Mouse (Mus musculus) myocyte (in vitro differentiated cells): ENCODE results near the gene Rnf186. TPM values are rescaled to one million over a fixed set of nuclear protein-coding genes. Genes with fewer than 3 reads are reported as not detected.

ENCODE experiments used
- H3K27me3 ChIP-seq: one replicate; pipeline ENCODE4 v1.6.1; 2011; ENCODE audit not compliant: control insufficient read depth, insufficient read depth, insufficient read length
- H3K36me3 ChIP-seq: one replicate; pipeline ENCODE4 v1.6.1; 2011; ENCODE audit not compliant: control insufficient read depth, insufficient read depth
- H3K4me2 ChIP-seq: one replicate; pipeline ENCODE4 v1.6.1; 2011; ENCODE audit warnings: low read depth, control low read depth
- H3K4me3 ChIP-seq: one replicate; pipeline ENCODE4 v1.5.1; 2011; ENCODE audit warnings: mild to moderate bottlenecking, control low read depth, moderate library complexity
- H3K79me2 ChIP-seq: one replicate; pipeline ENCODE4 v1.6.1; 2011; ENCODE audit not compliant: control insufficient read depth, insufficient read depth
- H3ac ChIP-seq: one replicate; pipeline ENCODE4 v1.6.1; 2011; ENCODE audit not compliant: control insufficient read depth, insufficient read length
- CEBPB ChIP-seq: IDR thresholded peaks from 2 replicates; pipeline ENCODE4 v1.6.1; 2011; ENCODE audit warnings: mild to moderate bottlenecking, moderate library complexity; ENCODE audit not compliant: poor library complexity, insufficient read depth, severe bottlenecking
- E2F4 ChIP-seq: IDR thresholded peaks from one replicate; pipeline ENCODE4 v1.6.1; 2011; ENCODE audit warnings: mild to moderate bottlenecking, control low read depth, moderate library complexity; ENCODE audit not compliant: insufficient read depth
- MAX ChIP-seq: IDR thresholded peaks from one replicate; pipeline ENCODE4 v1.6.1; 2011; ENCODE audit warnings: low read depth, mild to moderate bottlenecking, control low read depth
- MYOD1 ChIP-seq, 3 experiments: IDR thresholded peaks; one replicate each; pipeline ENCODE4 v1.6.1; 2011; ENCODE audit warnings: control low read depth in 2 of 3, low read depth in 2 of 3, mild to moderate bottlenecking in 2 of 3, moderate library complexity in 1 of 3; ENCODE audit not compliant: insufficient read length in 2 of 3, control insufficient read depth in 1 of 3
- MYOG ChIP-seq, 3 experiments: IDR thresholded peaks; one replicate each; pipeline ENCODE4 v1.6.1; 2011; ENCODE audit warnings: control low read depth in 2 of 3, low read depth in 2 of 3, mild to moderate bottlenecking in 2 of 3; ENCODE audit not compliant: insufficient read length in 2 of 3, control insufficient read depth in 1 of 3, insufficient read depth in 1 of 3
- POLR2A ChIP-seq: IDR thresholded peaks from one replicate; pipeline ENCODE4 v1.6.1; 2011; ENCODE audit warnings: low read depth, mild to moderate bottlenecking, control low read depth, moderate library complexity; ENCODE audit not compliant: insufficient read length
- POLR2AphosphoS2 ChIP-seq: IDR thresholded peaks from one replicate; pipeline ENCODE4 v1.6.1; 2011; ENCODE audit warnings: low read depth, control low read depth; ENCODE audit not compliant: insufficient read length
- REST ChIP-seq: IDR thresholded peaks from one replicate; pipeline ENCODE4 v1.6.1; 2011; ENCODE audit warnings: mild to moderate bottlenecking, control low read depth, moderate library complexity; ENCODE audit not compliant: insufficient read depth, insufficient read length
- SRF ChIP-seq: IDR thresholded peaks from one replicate; pipeline ENCODE4 v1.6.1; 2011; ENCODE audit warnings: low read depth; ENCODE audit not compliant: control insufficient read depth, insufficient read length
- TCF12 ChIP-seq: IDR thresholded peaks from one replicate; pipeline ENCODE4 v1.6.1; 2011; ENCODE audit warnings: mild to moderate bottlenecking, control low read depth; ENCODE audit not compliant: poor library complexity, insufficient read depth, severe bottlenecking
- TCF3 ChIP-seq: IDR thresholded peaks from one replicate; pipeline ENCODE4 v1.6.1; 2011; ENCODE audit warnings: low read depth, control low read depth; ENCODE audit not compliant: insufficient read length
- USF1 ChIP-seq: IDR thresholded peaks from one replicate; pipeline ENCODE4 v1.6.1; 2011; ENCODE audit warnings: low read depth, mild to moderate bottlenecking, control low read depth, moderate library complexity
- polyA plus RNA-seq: library from polyadenylated mRNA; unstranded; fragments of >200 nt; fragmentation: generic; extraction: Trizol; gene quantifications from one replicate; pipeline ENCODE4 v1.2.1, GENCODE M21; 2012; ENCODE audit warnings: missing spikeins

Gene Rnf186
- polyA plus RNA-seq, 1 experiment: not detected

- Histone ChIP-seq H3K79me2 (no peaks in the 10 kb centered on the region), H3ac (no peak overlapping the region), H3K4me2 (no peak overlapping the region), H3K36me3 (no peaks in the 10 kb centered on the region), H3K27me3 (peaks cover 6% of the 10 kb centered on the region), H3K4me3 (no peak overlapping the region)
- TF ChIP-seq TCF3 (no peak), MYOG (IDR thresholded peaks at IDR 0.05; ENCODE audit: control insufficient read depth in 1 of 3, insufficient read depth in 1 of 3, insufficient read length in 2 of 3, low read depth in 2 of 3) (no peak), REST (no peak), POLR2AphosphoS2 (no peak), POLR2A (no peak), TCF12 (no peak), MAX (no peak), SRF (no peak), CEBPB (no peak), E2F4 (no peak), USF1 (no peak), MYOD1 (IDR thresholded peaks at IDR 0.05; ENCODE audit: control insufficient read depth in 1 of 3, insufficient read length in 2 of 3, low read depth in 2 of 3) (no peak)
Measured at GRCm38 (mm10) chr4:138968772-138969556, 2.1 kb downstream of the Rnf186 start.

GRCm38 (mm10) chr4:138969736-138970135, 2.8 kb downstream of the Rnf186 start:
- no peaks in the 10 kb centered on the region for H3K79me2 ChIP-seq
- no peaks in the 10 kb centered on the region for H3K36me3 ChIP-seq
- TF ChIP-seq MYOD1 (IDR thresholded peaks at IDR 0.05; ENCODE audit: control insufficient read depth in 1 of 3, insufficient read length in 2 of 3, low read depth in 2 of 3) (no peak), MAX (no peak), E2F4 (no peak), TCF12 (no peak), USF1 (no peak), MYOG (IDR thresholded peaks at IDR 0.05; ENCODE audit: control insufficient read depth in 1 of 3, insufficient read depth in 1 of 3, insufficient read length in 2 of 3, low read depth in 2 of 3) (no peak), TCF3 (no peak), POLR2AphosphoS2 (no peak), SRF (no peak), CEBPB (no peak), POLR2A (no peak), REST (no peak)

GRCm38 (mm10) chr4:138971371-138971770, 4.5 kb downstream of the Rnf186 start:
- no peak overlapping the region for H3ac ChIP-seq
- H3K27me3 ChIP-seq: no peaks in the 10 kb centered on the region
- TF ChIP-seq MAX: no peak
- TF ChIP-seq E2F4: no peak
- TF ChIP-seq TCF12: no peak
- TF ChIP-seq USF1: no peak
- no peak for TF ChIP-seq CEBPB
- no peak for TF ChIP-seq MYOG (IDR thresholded peaks at IDR 0.05; ENCODE audit: control insufficient read depth in 1 of 3, insufficient read depth in 1 of 3, insufficient read length in 2 of 3, low read depth in 2 of 3)
- no peak for TF ChIP-seq TCF3
- TF ChIP-seq POLR2A: no peak
- TF ChIP-seq REST: no peak
- no peak for TF ChIP-seq MYOD1 (IDR thresholded peaks at IDR 0.05; ENCODE audit: control insufficient read depth in 1 of 3, insufficient read length in 2 of 3, low read depth in 2 of 3)
- no peak for TF ChIP-seq SRF
- no peak for TF ChIP-seq POLR2AphosphoS2
- no peaks in the 10 kb centered on the region for H3K36me3 ChIP-seq
- H3K79me2 ChIP-seq: no peaks in the 10 kb centered on the region
- no peak overlapping the region for H3K4me2 ChIP-seq
- no peak overlapping the region for H3K4me3 ChIP-seq

More at GRCm38 (mm10) chr4:138969736-138970135, 2.8 kb downstream of the Rnf186 start:
- H3K4me3 ChIP-seq: no peak overlapping the region
- no peak overlapping the region for H3K4me2 ChIP-seq
- no peak overlapping the region for H3ac ChIP-seq
- no peaks in the 10 kb centered on the region for H3K27me3 ChIP-seq

- Histone ChIP-seq H3K4me2 (peak overlapping the region; percentile 97), H3K36me3 (no peaks in the 10 kb centered on the region), H3K27me3 (no peaks in the 10 kb centered on the region), H3K4me3 (peak overlapping the region; percentile 43), H3K79me2 (no peaks in the 10 kb centered on the region), H3ac (peak overlapping the region; percentile 61)
- peak; percentile 70 for TF ChIP-seq POLR2A
- no peak for TF ChIP-seq MAX
- TF ChIP-seq POLR2AphosphoS2: peak; percentile 64
- TF ChIP-seq USF1: peak; percentile 94
Measured at GRCm38 (mm10) chr4:138972139-138972826, 5.4 kb downstream of the Rnf186 start.
